Comparison of ENCODE assay signal across 16 mouse cellular contexts in the genomic region with DNA sequence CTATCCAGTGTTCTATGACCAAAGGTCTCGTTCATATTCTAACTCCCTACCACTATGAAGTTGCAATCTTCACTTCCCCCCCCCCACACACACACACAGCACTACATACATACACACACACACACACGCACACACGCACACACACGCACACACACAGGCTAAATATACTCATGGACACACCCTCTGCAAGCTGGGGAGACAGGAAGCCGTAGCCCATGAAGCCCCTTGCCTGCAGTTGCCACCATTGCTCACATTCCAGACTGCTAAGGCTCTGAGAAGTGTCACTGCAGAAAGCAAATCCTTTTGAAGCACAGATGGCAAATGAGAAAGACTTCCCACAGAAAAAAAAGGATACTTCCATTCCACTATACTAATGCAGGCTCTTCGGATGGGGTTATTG.
"Had no signal": no experiment of that assay in that cellular context is flagged by ENCODE, and none has a peak within 500 bp of the region (broad histone marks: within the 10 kb centered on the region; RNA-seq: fewer than 3 reads in every experiment).

No protein-coding gene starts in this region.

- H3K36me3 ChIP-seq: limb, embryonic 10.5 days; liver, embryonic 15.5 days; midbrain, embryonic 13.5 days; stomach, embryonic 15.5 days had no signal

- H3K4me3 ChIP-seq: left cerebral cortex, adult 2 months; limb, embryonic 10.5 days; liver, embryonic 15.5 days; megakaryocyte, embryonic 14.5 days; midbrain, embryonic 13.5 days; stomach, embryonic 15.5 days had no signal

- H3K9ac ChIP-seq: liver, embryonic 15.5 days; midbrain, embryonic 13.5 days; stomach, embryonic 15.5 days had no signal

- H3K9me3 ChIP-seq: limb, embryonic 10.5 days; liver, embryonic 15.5 days; megakaryocyte, embryonic 14.5 days; midbrain, embryonic 13.5 days; stomach, embryonic 15.5 days had no signal

- H3K4me2 ChIP-seq: liver, embryonic 11.5 days; liver, embryonic 15.5 days; midbrain, embryonic 13.5 days; stomach, embryonic 15.5 days had no signal

- ATAC-seq: inflammation-experienced regulatory T-cells, adult 6 months; intestine, postnatal 0 days; midbrain, embryonic 13.5 days had no signal

- DNase-seq: kidney, adult 8-10 months; kidney, postnatal 25 days; lung, adult 2 months; lung, postnatal 10 days; retina, postnatal 1 day; right cerebral cortex, postnatal 14 days had no signal

- H3K27ac ChIP-seq: limb, embryonic 10.5 days; liver, embryonic 15.5 days; macrophage; midbrain, embryonic 13.5 days; stomach, embryonic 15.5 days had no signal
